Mouse (Mus musculus) liver, embryonic 13.5 days (tissue): Measurements from ENCODE around the gene Rnpepl1. TPM values are rescaled to one million over a fixed set of nuclear protein-coding genes. Genes with fewer than 3 reads are reported as not detected.
"Not testable (repeated sequence)": the region's sequence is repeated elsewhere in the genome, so short reads cannot be mapped to it uniquely, and the experiment has no call there.

Experiments
- ATAC-seq: fragments of 200-750 bp; cut with Nextera tagmentation; 2 replicates; pipeline ENCODE4 v1.8.0; 2017; ENCODE audit warnings: low read depth, mild to moderate bottlenecking, moderate number of reproducible peaks, moderate library complexity
- DNase-seq: peaks from one replicate; pipeline ENCODE4 v3.0.0; 2022
- H3K27ac ChIP-seq: fragments of 300-500 bp; sonication (generic); 2 replicates; pipeline ENCODE4 v1.5.1; 2015; ENCODE audit warnings: moderate library complexity, mild to moderate bottlenecking, inconsistent platforms
- H3K27me3 ChIP-seq: fragments of 300-500 bp; sonication (generic); 2 replicates; pipeline ENCODE4 v1.6.1; 2015; ENCODE audit warnings: mild to moderate bottlenecking, inconsistent platforms
- H3K36me3 ChIP-seq: fragments of 300-500 bp; sonication (generic); 2 replicates; pipeline ENCODE4 v1.6.1; 2015; ENCODE audit warnings: mild to moderate bottlenecking, inconsistent platforms
- H3K4me1 ChIP-seq: fragments of 300-500 bp; sonication (generic); replicated peaks from 2 replicates; pipeline ENCODE4 v1.6.1; 2015; ENCODE audit warnings: inconsistent platforms
- H3K4me2 ChIP-seq: fragments of 300-500 bp; sonication (generic); 2 replicates; pipeline ENCODE4 v1.6.1; 2015; ENCODE audit warnings: inconsistent platforms, mild to moderate bottlenecking, moderate library complexity
- H3K4me3 ChIP-seq: fragments of 300-500 bp; sonication (generic); replicated peaks from 2 replicates; pipeline ENCODE4 v1.5.1; 2015; ENCODE audit warnings: mild to moderate bottlenecking, inconsistent platforms
- H3K9ac ChIP-seq: fragments of 300-500 bp; sonication (generic); 2 replicates; pipeline ENCODE4 v1.6.1; 2015; ENCODE audit warnings: mild to moderate bottlenecking, inconsistent platforms
- H3K9me3 ChIP-seq: fragments of 300-500 bp; sonication (generic); replicated peaks from 2 replicates; pipeline ENCODE4 v1.6.1; 2016; ENCODE audit warnings: inconsistent platforms
- WGBS: fragments of 180-500 bp; shearing (Covaris S2); methylation state at CpG from one replicate; pipeline ENCODE4 v1.1.7; 2015; ENCODE audit not compliant: insufficient replicate concordance; 5-methylcytosine and 5-hydroxymethylcytosine counted together
- polyA plus RNA-seq: library from polyadenylated mRNA; unstranded; fragments of >200 nt; fragmentation: Nextera tagmentation; extraction: Ambion mirVana; gene quantifications from 2 replicates; pipeline ENCODE4 v1.2.1, GENCODE M21; 2015

The Rnpepl1 gene
- polyA plus RNA-seq, 1 experiment from 2014 or later: 13.1 TPM

- H3K27me3 ChIP-seq: no peaks in the 10 kb centered on the region
- H3K4me2 ChIP-seq: no peak overlapping the region
- H3K27ac ChIP-seq: no peak overlapping the region
- no peaks in the 10 kb centered on the region for H3K9me3 ChIP-seq
- DNase-seq (no peak), ATAC-seq (no peak)
- H3K9ac ChIP-seq: no peak overlapping the region
- H3K4me3 ChIP-seq: no peak overlapping the region
- WGBS: 78% methylated on average over 19 of the region's 19 CpGs
- 0 out of 2 replicates have a peak, but pooled peaks cover 4% of the 10 kb centered on the region for H3K4me1 ChIP-seq
- peaks cover 67% of the 10 kb centered on the region for H3K36me3 ChIP-seq
Observed at GRCm38 (mm10) chr1:92943219-92943989, 32.8 kb downstream of the Rnpepl1 start.

- Histone ChIP-seq H3K27me3 (no peaks in the 10 kb centered on the region), H3K36me3 (peaks cover 43% of the 10 kb centered on the region), H3K27ac (no peak overlapping the region), H3K4me1 (0 out of 2 replicates have a peak, but pooled peaks cover 4% of the 10 kb centered on the region), H3K4me3 (no peak overlapping the region), H3K4me2 (no peak overlapping the region), H3K9ac (no peak overlapping the region), H3K9me3 (no peaks in the 10 kb centered on the region)
- ATAC-seq (no peak), DNase-seq (no peak)
- WGBS: 81% methylated on average over 3 of the region's 3 CpGs
Observed at GRCm38 (mm10) chr1:92947966-92948365, 37.4 kb downstream of the Rnpepl1 start.

GRCm38 (mm10) chr1:92949426-92949825 lies 38.8 kb downstream of the Rnpepl1 start:
- Histone ChIP-seq H3K4me1 (no peaks in the 10 kb centered on the region), H3K9ac (no peak overlapping the region), H3K36me3 (peaks cover 32% of the 10 kb centered on the region), H3K27ac (no peak overlapping the region), H3K27me3 (no peaks in the 10 kb centered on the region), H3K4me2 (no peak overlapping the region), H3K4me3 (no peak overlapping the region), H3K9me3 (no peaks in the 10 kb centered on the region)
- 51% methylated on average over 6 of the region's 6 CpGs for WGBS
- DNase-seq (no peak), ATAC-seq (no peak)

GRCm38 (mm10) chr1:92950607-92951006 lies 40.0 kb downstream of the Rnpepl1 start, which contains the start of gene Gpr35:
Gpr35 (plus strand) TSS chr1:92950865.
- H3K4me3 ChIP-seq: no peak within 1 kb of the TSS
- H3K4me2 ChIP-seq: no peak within 1 kb of the TSS
- no peaks in the 10 kb centered on the region for H3K27me3 ChIP-seq
- ATAC-seq: no peak
- H3K27ac ChIP-seq: no peak within 1 kb of the TSS
- H3K9me3 ChIP-seq: no peaks in the 10 kb centered on the region
- H3K4me1 ChIP-seq: no peaks in the 10 kb centered on the region
- no peak for DNase-seq
- no peak within 1 kb of the TSS for H3K9ac ChIP-seq
- 59% methylated on average over 5 of the region's 5 CpGs for whole genome bisulfite sequencing
- H3K36me3 ChIP-seq: peaks cover 21% of the 10 kb centered on the region; the same call in 1 of the 2 replicates

- Histone ChIP-seq H3K4me2 (no peak overlapping the region), H3K9ac (no peak overlapping the region), H3K4me3 (no peak overlapping the region), H3K27me3 (no peaks in the 10 kb centered on the region), H3K4me1 (no peaks in the 10 kb centered on the region), H3K27ac (no peak overlapping the region), H3K9me3 (no peaks in the 10 kb centered on the region), H3K36me3 (0 out of 2 replicates have a peak, but pooled peaks cover 2% of the 10 kb centered on the region)
- WGBS: 55% methylated on average over 2 of the region's 2 CpGs
- DNase-seq (no peak), ATAC-seq (no peak)
Observed at GRCm38 (mm10) chr1:92953641-92954040, 43.1 kb downstream of the Rnpepl1 start.

GRCm38 (mm10) chr1:92956571-92957335 lies 46.2 kb downstream of the Rnpepl1 start:
- peak; percentile 62 for DNase-seq
- Histone ChIP-seq H3K4me2 (peak overlapping the region; percentile 51), H3K4me3 (peak overlapping the region; percentile 25; the same call in 1 of the 2 replicates), H3K9ac (peak overlapping the region; percentile 41; the same call in 1 of the 2 replicates)
- H3K4me1 ChIP-seq, H3K36me3 ChIP-seq, H3K27ac ChIP-seq, H3K27me3 ChIP-seq, H3K9me3 ChIP-seq, ATAC-seq: not testable (repeated sequence)
- WGBS: 2% methylated on average over 11 of the region's 11 CpGs

GRCm38 (mm10) chr1:92958999-92959398 lies 48.4 kb downstream of the Rnpepl1 start:
- DNase-seq: no peak
- no peak for ATAC-seq
- H3K36me3 ChIP-seq: no peaks in the 10 kb centered on the region
- WGBS: 69% methylated on average over 1 of the region's 1 CpGs
- no peaks in the 10 kb centered on the region for H3K27me3 ChIP-seq
- H3K4me1 ChIP-seq: no peaks in the 10 kb centered on the region
- H3K27ac ChIP-seq: no peak overlapping the region
- H3K9ac ChIP-seq: no peak overlapping the region
- H3K4me2 ChIP-seq: no peak overlapping the region
- H3K4me3 ChIP-seq: no peak overlapping the region
- no peaks in the 10 kb centered on the region for H3K9me3 ChIP-seq

- DNase-seq, ATAC-seq, H3K4me1 ChIP-seq, H3K4me3 ChIP-seq, H3K9me3 ChIP-seq, H3K4me2 ChIP-seq, H3K36me3 ChIP-seq, H3K27me3 ChIP-seq, H3K9ac ChIP-seq, H3K27ac ChIP-seq: not testable (repeated sequence)
- WGBS: 60% methylated on average over 6 of the region's 6 CpGs
Observed at GRCm38 (mm10) chr1:92970791-92971190, 60.2 kb downstream of the Rnpepl1 start.

GRCm38 (mm10) chr1:92971879-92972795 lies 61.6 kb downstream of the Rnpepl1 start:
- Histone ChIP-seq H3K4me1 (no peaks in the 10 kb centered on the region), H3K9ac (no peak overlapping the region), H3K27ac (no peak overlapping the region), H3K9me3 (no peaks in the 10 kb centered on the region), H3K4me2 (no peak overlapping the region), H3K36me3 (no peaks in the 10 kb centered on the region), H3K4me3 (no peak overlapping the region), H3K27me3 (no peaks in the 10 kb centered on the region)
- no peak for DNase-seq
- WGBS: 38% methylated on average over 7 of the region's 7 CpGs
- no peak for ATAC-seq

- 13% methylated on average over 1 of the region's 1 CpGs for WGBS
- no peaks in the 10 kb centered on the region for H3K4me1 ChIP-seq
- no peak overlapping the region for H3K4me3 ChIP-seq
- ATAC-seq (no peak), DNase-seq (no peak)
- no peak overlapping the region for H3K9ac ChIP-seq
- no peaks in the 10 kb centered on the region for H3K36me3 ChIP-seq
- H3K27ac ChIP-seq: no peak overlapping the region
- no peaks in the 10 kb centered on the region for H3K27me3 ChIP-seq
- no peaks in the 10 kb centered on the region for H3K9me3 ChIP-seq
- no peak overlapping the region for H3K4me2 ChIP-seq
Observed at GRCm38 (mm10) chr1:92972854-92973253, 62.3 kb downstream of the Rnpepl1 start.
